In the genomic region with DNA sequence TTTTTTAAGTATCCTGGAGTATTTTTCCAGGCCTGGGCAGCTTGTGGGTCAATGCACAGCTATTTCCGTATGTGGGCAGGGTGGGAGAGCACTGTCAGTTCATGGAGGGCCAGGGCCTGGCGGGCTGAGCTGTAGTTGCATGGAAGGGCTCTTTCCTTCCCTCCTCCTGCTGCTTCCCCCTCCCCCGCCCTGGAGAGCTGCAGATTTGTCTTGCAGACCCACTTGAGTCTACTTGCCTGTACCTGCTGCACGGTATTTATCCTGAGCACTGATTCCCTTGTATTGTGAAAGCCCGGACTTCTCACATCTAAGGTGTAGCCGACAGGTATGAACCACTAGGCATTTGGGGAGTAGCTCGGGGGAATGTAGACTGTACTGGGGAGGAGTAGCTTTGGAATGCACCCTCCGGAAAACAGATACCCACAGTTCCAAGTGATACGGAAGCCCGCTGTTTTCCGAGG, we compare ENCODE assay signal across 10 mouse cellular contexts. TPM values are rescaled to one million over a fixed set of nuclear protein-coding genes. Genes with fewer than 3 reads are reported as not detected.
DNase-seq lines count a peak whose midpoint lies in the region; ATAC-seq lines count a peak whose summit lies in the region.
"Had no signal": no experiment of that assay in that cellular context is flagged by ENCODE, and none has a peak within 500 bp of the region (broad histone marks: within the 10 kb centered on the region; RNA-seq: fewer than 3 reads in every experiment).

No protein-coding gene starts in this region.

- no peaks in the 10 kb centered on the region for H3K27me3 ChIP-seq in hindbrain, embryonic 11.5 days (ENCODE audit: control insufficient read depth, insufficient read depth, low read length)
- no peaks in the 10 kb centered on the region for H3K27me3 ChIP-seq in hindbrain, embryonic 13.5 days
- no peaks in the 10 kb centered on the region for H3K27me3 ChIP-seq in embryonic facial prominence, embryonic 13.5 days
- H3K27me3 ChIP-seq in kidney, embryonic 16.5 days (ENCODE audit: insufficient read depth, low read length), result no peaks in the 10 kb centered on the region

- H3K36me3 ChIP-seq in hindbrain, embryonic 11.5 days (ENCODE audit: control insufficient read depth, insufficient read depth, low read length), result no peaks in the 10 kb centered on the region
- H3K36me3 ChIP-seq in hindbrain, embryonic 13.5 days, result no peaks in the 10 kb centered on the region
- H3K36me3 ChIP-seq in embryonic facial prominence, embryonic 13.5 days, result peaks cover 14% of the 10 kb centered on the region
- 0 out of 2 replicates have a peak, but pooled peaks cover 9% of the 10 kb centered on the region for H3K36me3 ChIP-seq in kidney, embryonic 16.5 days (ENCODE audit: insufficient read depth, low read length)

- H3K9me3 ChIP-seq in hindbrain, embryonic 11.5 days (ENCODE audit: control insufficient read depth, low read length), result no peaks in the 10 kb centered on the region
- H3K9me3 ChIP-seq in hindbrain, embryonic 13.5 days, result no peaks in the 10 kb centered on the region
- H3K9me3 ChIP-seq in embryonic facial prominence, embryonic 13.5 days, result no peaks in the 10 kb centered on the region
- H3K9me3 ChIP-seq in kidney, embryonic 16.5 days (ENCODE audit: low read length), result no peaks in the 10 kb centered on the region

- no peak overlapping the region for H3K27ac ChIP-seq in hindbrain, embryonic 11.5 days (ENCODE audit: low read depth, low read length)
- H3K27ac ChIP-seq in hindbrain, embryonic 13.5 days, result no peak overlapping the region
- H3K27ac ChIP-seq in embryonic facial prominence, embryonic 13.5 days, result peak overlapping the region; percentile 62
- peak overlapping the region; percentile 92 for H3K27ac ChIP-seq in kidney, embryonic 16.5 days (ENCODE audit: low read length)
- H3K27ac ChIP-seq: macrophage had no signal

- no peak overlapping the region for H3K4me2 ChIP-seq in hindbrain, embryonic 11.5 days (replicated peaks; ENCODE audit: low read depth, low read length)
- no peak overlapping the region for H3K4me2 ChIP-seq in hindbrain, embryonic 13.5 days
- H3K4me2 ChIP-seq in embryonic facial prominence, embryonic 13.5 days, result peak overlapping the region; percentile 22
- peak overlapping the region; percentile 17 for H3K4me2 ChIP-seq in kidney, embryonic 16.5 days (replicated peaks; ENCODE audit: low read depth, low read length)

- no peak overlapping the region for H3K9ac ChIP-seq in hindbrain, embryonic 11.5 days (ENCODE audit: low read depth, low read length)
- H3K9ac ChIP-seq in hindbrain, embryonic 13.5 days, result no peak overlapping the region
- H3K9ac ChIP-seq in embryonic facial prominence, embryonic 13.5 days, result 0 out of 2 replicates have a peak overlapping the region, but pooled peaks have one; percentile 16
- no peak overlapping the region for H3K9ac ChIP-seq in kidney, embryonic 16.5 days (replicated peaks; ENCODE audit: low read length)

- WGBS in hindbrain, embryonic 11.5 days, result 56% methylated on average over 11 of the region's 11 CpGs
- WGBS in hindbrain, embryonic 13.5 days, result 67% methylated on average over 11 of the region's 11 CpGs
- 36% methylated on average over 11 of the region's 11 CpGs for WGBS in embryonic facial prominence, embryonic 13.5 days
- 29% methylated on average over 11 of the region's 11 CpGs for WGBS in kidney, embryonic 16.5 days

- H3K4me3 ChIP-seq in hindbrain, embryonic 11.5 days (ENCODE audit: low read depth, low read length), result no peak overlapping the region
- no peak overlapping the region for H3K4me3 ChIP-seq in hindbrain, embryonic 13.5 days
- H3K4me3 ChIP-seq in embryonic facial prominence, embryonic 13.5 days, result no peak overlapping the region
- no peak overlapping the region for H3K4me3 ChIP-seq in kidney, embryonic 16.5 days (ENCODE audit: low read length)

- no peak for ATAC-seq in hindbrain, embryonic 11.5 days (ENCODE audit: low FRiP score)
- ATAC-seq in hindbrain, embryonic 13.5 days (ENCODE audit: low FRiP score), result no peak
- peak; percentile 45; the same call in 1 of the 2 replicates for ATAC-seq in embryonic facial prominence, embryonic 13.5 days (ENCODE audit: insufficient number of reproducible peaks, insufficient read depth, low FRiP score, low TSS enrichment, low read depth)
- ATAC-seq in kidney, embryonic 16.5 days (ENCODE audit: low FRiP score, low TSS enrichment), result peak; percentile 83
- no peak for ATAC-seq in CD4-positive, CD25-positive, alpha-beta regulatory T cell, adult 4 months
- ATAC-seq: intestine, embryonic 16.5 days had no signal

- peak; percentile 26 for DNase-seq in hindbrain, embryonic 11.5 days (ENCODE audit: low spot score)
- DNase-seq in lung, postnatal 36 days, result peak; percentile 66
- no peak for DNase-seq in right cerebral cortex, postnatal 10 days (ENCODE audit: low spot score in 2 of 2)
- DNase-seq in spleen, postnatal 14 days (ENCODE audit: low spot score in 2 of 2), result no peak

- H3K4me1 ChIP-seq in hindbrain, embryonic 11.5 days (replicated peaks; ENCODE audit: control insufficient read depth, insufficient read depth, low read length), result peaks cover 2% of the 10 kb centered on the region; the same call in 1 of the 2 replicates
- H3K4me1 ChIP-seq in hindbrain, embryonic 13.5 days (replicated peaks), result peaks cover 54% of the 10 kb centered on the region
- peaks cover 69% of the 10 kb centered on the region for H3K4me1 ChIP-seq in embryonic facial prominence, embryonic 13.5 days
- H3K4me1 ChIP-seq in kidney, embryonic 16.5 days (ENCODE audit: insufficient read depth, low read length), result peaks cover 66% of the 10 kb centered on the region

RNA-seq across cellular contexts. Expression of gene Ctdspl, which starts 49.0 kb away (rescaled TPM):
- 8.1 TPM in 2 replicates for polyA plus RNA-seq in hindbrain, embryonic 11.5 days (2014; fragmentation: Nextera tagmentation; extraction: Ambion mirVana)
- polyA plus RNA-seq in hindbrain, embryonic 13.5 days (2015; fragmentation: Nextera tagmentation; extraction: Ambion mirVana), result 7.3 and 8.1 TPM in 2 replicates
- polyA plus RNA-seq in embryonic facial prominence, embryonic 13.5 days (2015; fragmentation: Nextera tagmentation; extraction: Ambion mirVana), result 20.6 and 21.3 TPM in 2 replicates
- polyA plus RNA-seq in kidney, embryonic 16.5 days (2015; fragmentation: Nextera tagmentation; extraction: Ambion mirVana), result 27.5 and 30.7 TPM in 2 replicates
- under 1 TPM; 0.62 to 0.75 TPM for polyA plus RNA-seq in CD4-positive, CD25-positive, alpha-beta regulatory T cell, adult 4 months (2017; shearing (Covaris generic))

Comparison
In these comparisons a context has a peak if more than half of its experiments do, and no peak if none do; other contexts are left out.
1. ATAC-seq: peak in embryonic facial prominence, embryonic 13.5 days (single experiment) and kidney, embryonic 16.5 days (single experiment); none in hindbrain, embryonic 11.5 days (single experiment), hindbrain, embryonic 13.5 days (single experiment) and CD4-positive, CD25-positive, alpha-beta regulatory T cell, adult 4 months (single experiment).
2. DNase-seq: peak in hindbrain, embryonic 11.5 days (single experiment) and lung, postnatal 36 days (single experiment); none in right cerebral cortex, postnatal 10 days (0 of 2) and spleen, postnatal 14 days (0 of 2).
3. H3K27ac ChIP-seq: peak in embryonic facial prominence, embryonic 13.5 days (single experiment) and kidney, embryonic 16.5 days (single experiment); none in hindbrain, embryonic 11.5 days (single experiment) and hindbrain, embryonic 13.5 days (single experiment).
4. H3K4me2 ChIP-seq: peak in embryonic facial prominence, embryonic 13.5 days (single experiment) and kidney, embryonic 16.5 days (single experiment); none in hindbrain, embryonic 11.5 days (single experiment) and hindbrain, embryonic 13.5 days (single experiment).